Mouse (Mus musculus): ENCODE measurements around the gene Pi4k2a. TPM values are rescaled to one million over a fixed set of nuclear protein-coding genes. Genes with fewer than 3 reads are reported as not detected.

Pi4k2a gene
- polyA plus RNA-seq, 2 experiments, result 8.6 to 9.1 TPM

- 3% methylated on average over 12 of the region's 12 CpGs for WGBS (ENCODE audit: insufficient replicate concordance)
- Histone ChIP-seq H3K4me2 (ENCODE audit: low read depth) (peak overlapping the region; percentile 64), H3K27ac (no peak overlapping the region), H3K36me3 (replicated peaks; ENCODE audit: control insufficient read depth, insufficient read depth, low read depth) (no peaks in the 10 kb centered on the region), H3K4me3 (ENCODE audit: insufficient read depth in 1 of 2, low read depth in 2 of 2, low read length in 2 of 2) (peak overlapping the region in 1 of 2 experiments; percentile 27; a peak in 1 of 4 replicates), H3K4me1 (replicated peaks; ENCODE audit: control insufficient read depth in 2 of 2, insufficient read depth in 2 of 2, low read length in 1 of 2) (peaks cover 11 to 18% of the 10 kb centered on the region in 2 experiments), H3K9me3 (ENCODE audit: control insufficient read depth, low read length) (no peaks in the 10 kb centered on the region), H3K27me3 (ENCODE audit: control insufficient read depth, insufficient read depth, low read length) (peaks cover 6% of the 10 kb centered on the region), H3K9ac (replicated peaks) (no peak overlapping the region)
- ATAC-seq (ENCODE audit: insufficient read depth) (no peak), DNase-seq (ENCODE audit: low read depth in 3 of 3, low spot score in 3 of 3) (peak in 2 of 3 experiments; percentile 53 to 59)
- TF ChIP-seq CTCF (IDR thresholded peaks at IDR 0.05; ENCODE audit: low read depth) (peak; percentile 95), EP300 (IDR thresholded peaks at IDR 0.05; ENCODE audit: low read depth) (no peak)
These were observed 75.9 kb downstream of the Pi4k2a start for GRCm38 (mm10) chr19:42166130-42166529.

- TF ChIP-seq EP300 (IDR thresholded peaks at IDR 0.05; ENCODE audit: low read depth) (no peak), CTCF (IDR thresholded peaks at IDR 0.05; ENCODE audit: low read depth) (no peak)
- no peak overlapping the region for H3K27ac ChIP-seq
- H3K4me2 ChIP-seq (ENCODE audit: low read depth), result no peak overlapping the region
- ATAC-seq (ENCODE audit: insufficient read depth) (no peak), DNase-seq (ENCODE audit: low read depth in 3 of 3, low spot score in 3 of 3) (no peak)
- peaks cover 12 to 24% of the 10 kb centered on the region in 2 experiments for H3K4me1 ChIP-seq (replicated peaks; ENCODE audit: control insufficient read depth in 2 of 2, insufficient read depth in 2 of 2, low read length in 1 of 2)
- H3K9ac ChIP-seq (replicated peaks), result no peak overlapping the region
- no peaks in the 10 kb centered on the region for H3K36me3 ChIP-seq (replicated peaks; ENCODE audit: control insufficient read depth, insufficient read depth, low read depth)
- 32% methylated on average over 3 of the region's 3 CpGs for WGBS (ENCODE audit: insufficient replicate concordance)
- H3K4me3 ChIP-seq (ENCODE audit: insufficient read depth in 1 of 2, low read depth in 2 of 2, low read length in 2 of 2), result no peak overlapping the region
- H3K9me3 ChIP-seq (ENCODE audit: control insufficient read depth, low read length), result no peaks in the 10 kb centered on the region
- H3K27me3 ChIP-seq (ENCODE audit: control insufficient read depth, insufficient read depth, low read length), result peaks cover 6% of the 10 kb centered on the region
These were observed 76.5 kb downstream of the Pi4k2a start for GRCm38 (mm10) chr19:42166766-42167165.

- H3K4me2 ChIP-seq (ENCODE audit: low read depth), result no peak overlapping the region
- WGBS (ENCODE audit: insufficient replicate concordance), result 64% methylated on average over 9 of the region's 9 CpGs
- H3K9me3 ChIP-seq (ENCODE audit: control insufficient read depth, low read length), result no peaks in the 10 kb centered on the region
- peaks cover 12 to 25% of the 10 kb centered on the region in 2 experiments for H3K4me1 ChIP-seq (replicated peaks; ENCODE audit: control insufficient read depth in 2 of 2, insufficient read depth in 2 of 2, low read length in 1 of 2)
- H3K9ac ChIP-seq (replicated peaks), result no peak overlapping the region
- H3K27me3 ChIP-seq (ENCODE audit: control insufficient read depth, insufficient read depth, low read length), result peaks cover 6% of the 10 kb centered on the region
- no peak overlapping the region for H3K27ac ChIP-seq
- H3K4me3 ChIP-seq (ENCODE audit: insufficient read depth in 1 of 2, low read depth in 2 of 2, low read length in 2 of 2), result no peak overlapping the region
- H3K36me3 ChIP-seq (replicated peaks; ENCODE audit: control insufficient read depth, insufficient read depth, low read depth), result no peaks in the 10 kb centered on the region
- no peak for TF ChIP-seq EP300 (IDR thresholded peaks at IDR 0.05; ENCODE audit: low read depth)
- TF ChIP-seq CTCF (IDR thresholded peaks at IDR 0.05; ENCODE audit: low read depth), result no peak
- no peak for DNase-seq (ENCODE audit: low read depth in 3 of 3, low spot score in 3 of 3)
- no peak for ATAC-seq (ENCODE audit: insufficient read depth)
These were observed 77.2 kb downstream of the Pi4k2a start for GRCm38 (mm10) chr19:42167489-42167888.

GRCm38 (mm10) chr19:42169322-42169975, 79.2 kb downstream of the Pi4k2a start:
- peak overlapping the region in 1 of 2 experiments; percentile 71; a peak in 2 of 4 replicates for H3K4me3 ChIP-seq (ENCODE audit: insufficient read depth in 1 of 2, low read depth in 2 of 2, low read length in 2 of 2)
- DNase-seq (ENCODE audit: low read depth in 3 of 3, low spot score in 3 of 3) (peak; percentile 52 to 67 (median 64)), ATAC-seq (ENCODE audit: insufficient read depth) (peak; percentile 39; the same call in 1 of the 2 replicates)
- peaks cover 6% of the 10 kb centered on the region for H3K27me3 ChIP-seq (ENCODE audit: control insufficient read depth, insufficient read depth, low read length)
- no peaks in the 10 kb centered on the region for H3K9me3 ChIP-seq (ENCODE audit: control insufficient read depth, low read length)
- H3K36me3 ChIP-seq (replicated peaks; ENCODE audit: control insufficient read depth, insufficient read depth, low read depth), result no peaks in the 10 kb centered on the region
- peak; percentile 79 for TF ChIP-seq EP300 (IDR thresholded peaks at IDR 0.05; ENCODE audit: low read depth)
- no peak for TF ChIP-seq CTCF (IDR thresholded peaks at IDR 0.05; ENCODE audit: low read depth)
- WGBS (ENCODE audit: insufficient replicate concordance), result 34% methylated on average over 10 of the region's 10 CpGs
- H3K9ac ChIP-seq (replicated peaks), result peak overlapping the region; percentile 42
- peak overlapping the region; percentile 46; the same call in 1 of the 2 replicates for H3K27ac ChIP-seq
- peak overlapping the region; percentile 87 for H3K4me2 ChIP-seq (ENCODE audit: low read depth)
- peaks cover 12 to 25% of the 10 kb centered on the region in 2 experiments for H3K4me1 ChIP-seq (replicated peaks; ENCODE audit: control insufficient read depth in 2 of 2, insufficient read depth in 2 of 2, low read length in 1 of 2)
